Mouse (Mus musculus): ENCODE results near the gene Kansl3. TPM values are rescaled to one million over a fixed set of nuclear protein-coding genes. Genes with fewer than 3 reads are reported as not detected.

Gene Kansl3
- polyA plus RNA-seq, 1 experiment = 23.6 TPM

DNA sequence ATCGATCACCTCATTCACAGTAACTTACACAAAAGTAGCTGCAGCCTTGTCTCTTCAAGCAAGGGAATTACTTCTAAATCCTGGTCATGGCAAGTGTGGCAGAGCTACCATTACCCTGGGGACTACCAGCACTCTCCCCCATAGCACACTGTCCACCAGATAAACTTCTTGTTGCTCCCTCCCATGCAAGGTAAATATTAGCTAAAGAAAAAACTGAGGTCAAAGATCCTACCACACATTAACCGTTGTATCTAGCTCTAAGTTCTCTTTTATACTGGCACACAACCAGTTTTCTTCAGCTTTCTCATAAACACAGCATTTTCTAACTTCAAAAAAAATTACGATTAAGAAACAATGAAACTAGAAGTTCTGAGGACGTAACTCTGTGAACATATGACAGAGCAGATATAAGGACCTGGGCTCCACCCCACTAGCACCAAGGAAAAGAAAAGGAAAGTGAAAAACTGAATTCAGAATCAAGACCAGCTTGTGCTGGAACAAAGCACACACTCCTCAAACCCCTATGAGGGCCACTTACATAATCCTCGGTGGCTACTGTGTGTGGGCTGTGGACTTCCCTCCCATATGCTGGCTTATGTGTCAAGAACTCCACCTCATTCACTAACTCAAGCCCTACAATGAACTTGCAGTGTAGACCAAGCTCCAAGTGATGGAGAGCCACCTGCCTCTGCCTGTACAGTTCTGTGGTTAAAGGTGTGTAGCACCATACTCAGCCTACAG lies 11.9 kb downstream of the Kansl3 start:
- Histone ChIP-seq H3K27me3 (ENCODE audit: control insufficient read depth, insufficient read depth, insufficient read length) (no peaks in the 10 kb centered on the region), H3K79me2 (ENCODE audit: control insufficient read depth, insufficient read depth) (peaks cover 60% of the 10 kb centered on the region), H3K79me3 (ENCODE audit: low read depth) (peaks cover 33% of the 10 kb centered on the region), H3K4me3 (ENCODE audit: insufficient read depth, poor library complexity, severe bottlenecking) (no peak overlapping the region), H3ac (ENCODE audit: control insufficient read depth, insufficient read length, low read depth) (no peak overlapping the region), H3K36me3 (ENCODE audit: control insufficient read depth, insufficient read depth) (peaks cover 78% of the 10 kb centered on the region)
- no peak for TF ChIP-seq FOSL1 (IDR thresholded peaks at IDR 0.05; ENCODE audit: insufficient read depth, low read length, poor library complexity, severe bottlenecking)
- no peak for TF ChIP-seq CTCF (IDR thresholded peaks at IDR 0.05; ENCODE audit: control insufficient read depth, insufficient read depth, insufficient read length)
- no peak for TF ChIP-seq MYOG (IDR thresholded peaks at IDR 0.05; ENCODE audit: control insufficient read depth, extremely low read depth, insufficient read length)
- no peak for TF ChIP-seq MAX (IDR thresholded peaks at IDR 0.05)
- TF ChIP-seq CEBPB (IDR thresholded peaks at IDR 0.05; ENCODE audit: low read depth) = no peak
- TF ChIP-seq MYOD1 (IDR thresholded peaks at IDR 0.05; ENCODE audit: control insufficient read depth, insufficient read length, low read depth) = no peak
- no peak for TF ChIP-seq USF1 (IDR thresholded peaks at IDR 0.05; ENCODE audit: low read depth)

DNA sequence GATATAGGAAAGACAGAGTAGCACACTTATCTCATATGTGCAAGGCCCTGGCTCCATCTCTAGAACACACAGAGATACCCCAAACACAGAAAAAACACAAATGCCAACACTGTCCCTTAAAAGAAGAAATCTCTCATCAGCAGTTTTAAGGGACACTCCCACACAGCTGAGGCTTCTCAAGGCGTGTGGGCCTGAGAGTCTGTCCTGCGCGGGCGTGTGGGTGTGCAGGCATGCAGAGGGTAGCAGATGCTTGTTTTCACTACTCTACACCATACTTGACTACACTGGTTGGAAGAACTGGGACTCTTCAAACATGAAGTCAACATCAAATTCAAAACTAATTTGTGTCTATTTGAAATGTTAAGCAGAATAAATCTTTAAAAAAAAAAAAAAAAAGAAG lies 16.6 kb downstream of the Kansl3 start:
- H3K79me3 ChIP-seq (ENCODE audit: low read depth) = peaks cover 1% of the 10 kb centered on the region
- H3K79me2 ChIP-seq (ENCODE audit: control insufficient read depth, insufficient read depth) = peaks cover 13% of the 10 kb centered on the region
- H3K27me3 ChIP-seq (ENCODE audit: control insufficient read depth, insufficient read depth, insufficient read length) = no peaks in the 10 kb centered on the region
- TF ChIP-seq USF1 (IDR thresholded peaks at IDR 0.05; ENCODE audit: low read depth) (no peak), MYOD1 (IDR thresholded peaks at IDR 0.05; ENCODE audit: control insufficient read depth, insufficient read length, low read depth) (no peak), CTCF (IDR thresholded peaks at IDR 0.05; ENCODE audit: control insufficient read depth, insufficient read depth, insufficient read length) (no peak), MYOG (IDR thresholded peaks at IDR 0.05; ENCODE audit: control insufficient read depth, extremely low read depth, insufficient read length) (no peak), FOSL1 (IDR thresholded peaks at IDR 0.05; ENCODE audit: insufficient read depth, low read length, poor library complexity, severe bottlenecking) (no peak), MAX (IDR thresholded peaks at IDR 0.05) (no peak), CEBPB (IDR thresholded peaks at IDR 0.05; ENCODE audit: low read depth) (no peak)
- H3ac ChIP-seq (ENCODE audit: control insufficient read depth, insufficient read length, low read depth) = no peak overlapping the region
- no peak overlapping the region for H3K4me3 ChIP-seq (ENCODE audit: insufficient read depth, poor library complexity, severe bottlenecking)
- H3K36me3 ChIP-seq (ENCODE audit: control insufficient read depth, insufficient read depth) = peaks cover 97% of the 10 kb centered on the region

DNA sequence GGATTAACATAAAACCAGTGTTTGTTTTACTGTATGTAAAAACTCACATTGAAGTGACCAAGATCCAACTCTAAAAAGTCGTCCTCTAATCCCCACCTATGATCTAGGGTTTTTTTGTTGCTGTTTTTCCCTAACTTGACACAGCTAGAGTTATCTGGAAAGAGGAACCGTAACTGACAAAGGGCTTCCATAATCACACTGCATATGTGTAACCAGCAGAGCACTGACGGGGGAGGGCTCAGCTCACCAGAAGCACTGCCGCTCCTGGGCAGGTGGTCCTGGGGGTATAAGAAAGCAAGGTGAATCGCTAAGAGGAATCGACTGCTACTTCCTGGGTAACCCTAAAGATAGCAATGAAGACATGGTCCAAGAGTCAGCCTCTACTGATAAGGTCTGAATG lies 26.4 kb downstream of the Kansl3 start:
- H3K36me3 ChIP-seq (ENCODE audit: control insufficient read depth, insufficient read depth) = peaks cover 100% of the 10 kb centered on the region
- H3K79me2 ChIP-seq (ENCODE audit: control insufficient read depth, insufficient read depth) = peaks cover 13% of the 10 kb centered on the region
- H3K27me3 ChIP-seq (ENCODE audit: control insufficient read depth, insufficient read depth, insufficient read length) = no peaks in the 10 kb centered on the region
- no peak overlapping the region for H3ac ChIP-seq (ENCODE audit: control insufficient read depth, insufficient read length, low read depth)
- no peak overlapping the region for H3K4me3 ChIP-seq (ENCODE audit: insufficient read depth, poor library complexity, severe bottlenecking)
- no peak for TF ChIP-seq USF1 (IDR thresholded peaks at IDR 0.05; ENCODE audit: low read depth)
- no peak for TF ChIP-seq FOSL1 (IDR thresholded peaks at IDR 0.05; ENCODE audit: insufficient read depth, low read length, poor library complexity, severe bottlenecking)
- no peak for TF ChIP-seq CEBPB (IDR thresholded peaks at IDR 0.05; ENCODE audit: low read depth)
- TF ChIP-seq CTCF (IDR thresholded peaks at IDR 0.05; ENCODE audit: control insufficient read depth, insufficient read depth, insufficient read length) = no peak
- TF ChIP-seq MYOG (IDR thresholded peaks at IDR 0.05; ENCODE audit: control insufficient read depth, extremely low read depth, insufficient read length) = no peak
- no peak for TF ChIP-seq MAX (IDR thresholded peaks at IDR 0.05)
- no peak for TF ChIP-seq MYOD1 (IDR thresholded peaks at IDR 0.05; ENCODE audit: control insufficient read depth, insufficient read length, low read depth)
- peaks cover 2% of the 10 kb centered on the region for H3K79me3 ChIP-seq (ENCODE audit: low read depth)

DNA sequence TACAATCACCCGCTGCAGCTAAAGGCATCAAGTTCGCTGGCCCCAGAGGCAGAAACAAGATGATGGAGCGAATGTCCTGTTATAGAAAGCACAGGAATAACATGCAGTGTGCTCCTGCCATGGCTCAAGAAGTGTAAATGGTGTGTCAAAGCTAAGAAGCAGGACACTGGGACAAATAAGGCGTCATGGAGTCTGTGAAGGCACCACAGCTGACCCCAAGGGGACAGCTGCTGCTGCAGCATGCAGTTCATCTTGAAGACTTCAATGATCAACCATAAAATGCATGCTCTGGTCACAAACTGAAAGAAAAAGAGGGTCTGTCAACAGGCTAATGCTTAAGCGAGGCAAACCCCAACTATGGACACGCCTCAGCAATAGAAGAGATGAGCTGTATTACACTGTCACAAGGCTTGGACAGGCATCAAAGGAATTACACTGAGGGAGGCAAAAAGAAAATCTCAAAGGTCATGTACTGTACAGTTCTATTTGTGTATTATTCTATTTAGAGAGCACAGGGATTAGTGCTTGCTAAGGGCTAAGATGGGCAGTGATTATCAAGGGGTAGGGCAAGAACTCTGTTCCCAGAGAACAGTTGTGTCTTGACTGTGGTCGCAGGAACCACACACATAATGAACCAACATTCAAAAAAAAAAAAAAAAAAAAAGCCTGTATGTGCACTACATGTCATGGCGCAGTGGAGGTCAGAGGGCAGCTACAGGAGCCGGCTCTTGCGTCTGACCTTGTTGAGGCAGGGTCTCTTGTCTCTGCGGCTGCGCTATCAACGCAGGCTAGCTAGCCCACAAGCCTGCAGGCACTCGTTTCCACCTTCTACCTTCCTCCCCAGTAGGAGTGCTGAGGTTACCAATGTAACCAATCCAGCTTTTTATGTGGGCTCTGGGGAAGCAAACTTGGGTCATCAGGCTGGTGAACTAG lies 35.8 kb downstream of the Kansl3 start:
- Histone ChIP-seq H3K79me2 (ENCODE audit: control insufficient read depth, insufficient read depth) (no peaks in the 10 kb centered on the region), H3ac (ENCODE audit: control insufficient read depth, insufficient read length, low read depth) (no peak overlapping the region), H3K27me3 (ENCODE audit: control insufficient read depth, insufficient read depth, insufficient read length) (no peaks in the 10 kb centered on the region), H3K79me3 (ENCODE audit: low read depth) (no peaks in the 10 kb centered on the region), H3K36me3 (ENCODE audit: control insufficient read depth, insufficient read depth) (peaks cover 39% of the 10 kb centered on the region), H3K4me3 (ENCODE audit: insufficient read depth, poor library complexity, severe bottlenecking) (no peak overlapping the region)
- TF ChIP-seq MYOD1 (IDR thresholded peaks at IDR 0.05; ENCODE audit: control insufficient read depth, insufficient read length, low read depth) = no peak

DNA sequence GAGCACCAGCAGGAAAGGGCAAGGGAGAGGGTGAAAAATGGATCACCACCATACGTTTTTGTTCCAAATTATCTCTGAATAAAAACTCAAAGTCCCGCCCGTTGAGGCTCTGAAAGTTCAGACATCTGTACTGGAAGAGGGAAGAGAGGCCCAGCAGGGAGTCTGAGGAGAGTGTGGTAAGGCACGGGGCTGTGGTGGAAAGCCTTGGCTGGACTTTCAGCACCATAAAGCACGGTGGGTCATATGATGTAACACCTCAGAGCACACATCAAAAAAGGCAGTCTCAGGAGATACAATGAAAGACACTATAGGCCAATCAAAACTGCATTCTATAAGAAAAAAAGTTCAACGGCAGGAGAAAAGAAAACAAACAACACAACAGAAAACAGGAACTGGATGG lies 37.2 kb downstream of the Kansl3 start:
- peaks cover 32% of the 10 kb centered on the region for H3K36me3 ChIP-seq (ENCODE audit: control insufficient read depth, insufficient read depth)
- TF ChIP-seq FOSL1 (IDR thresholded peaks at IDR 0.05; ENCODE audit: insufficient read depth, low read length, poor library complexity, severe bottlenecking) (no peak), MYOG (IDR thresholded peaks at IDR 0.05; ENCODE audit: control insufficient read depth, extremely low read depth, insufficient read length) (no peak), USF1 (IDR thresholded peaks at IDR 0.05; ENCODE audit: low read depth) (no peak), MYOD1 (IDR thresholded peaks at IDR 0.05; ENCODE audit: control insufficient read depth, insufficient read length, low read depth) (no peak), MAX (IDR thresholded peaks at IDR 0.05) (no peak), CTCF (IDR thresholded peaks at IDR 0.05; ENCODE audit: control insufficient read depth, insufficient read depth, insufficient read length) (no peak), CEBPB (IDR thresholded peaks at IDR 0.05; ENCODE audit: low read depth) (no peak)
- H3K27me3 ChIP-seq (ENCODE audit: control insufficient read depth, insufficient read depth, insufficient read length) = no peaks in the 10 kb centered on the region
- no peak overlapping the region for H3ac ChIP-seq (ENCODE audit: control insufficient read depth, insufficient read length, low read depth)
- H3K4me3 ChIP-seq (ENCODE audit: insufficient read depth, poor library complexity, severe bottlenecking) = no peak overlapping the region
- H3K79me2 ChIP-seq (ENCODE audit: control insufficient read depth, insufficient read depth) = no peaks in the 10 kb centered on the region
- H3K79me3 ChIP-seq (ENCODE audit: low read depth) = no peaks in the 10 kb centered on the region

Measured in C2C12 (cell line).